Mouse (Mus musculus): ENCODE data around the gene Naa40.
A peak's percentile ranks its signal among the peaks of the same experiment; 100 is the strongest.

The Naa40 gene

GRCm38 (mm10) chr19:7214484-7214883, 26.5 kb downstream of the Naa40 start:
- no peak for DNase-seq (ENCODE audit: low spot score in 2 of 2)

- DNase-seq (ENCODE audit: low spot score in 2 of 2) = no peak
Observed at GRCm38 (mm10) chr19:7213010-7213409, 28.0 kb downstream of the Naa40 start.

- no peak for DNase-seq (ENCODE audit: low spot score in 2 of 2)
Observed at GRCm38 (mm10) chr19:7212216-7212615, 28.8 kb downstream of the Naa40 start.

- no peak for DNase-seq (ENCODE audit: low spot score in 2 of 2)
Observed at GRCm38 (mm10) chr19:7209907-7210646, 30.9 kb downstream of the Naa40 start.

GRCm38 (mm10) chr19:7205753-7206736, 34.9 kb downstream of the Naa40 start, which contains the start of gene Otub1:
TSS of gene Otub1 (minus strand) at chr19:7206316.
- DNase-seq (ENCODE audit: low spot score in 2 of 2) = peak; percentile 87 to 93

- no peak for DNase-seq (ENCODE audit: low spot score in 2 of 2)
Observed at GRCm38 (mm10) chr19:7205326-7205725, 35.7 kb downstream of the Naa40 start.

GRCm38 (mm10) chr19:7204898-7205297, 36.1 kb downstream of the Naa40 start:
- DNase-seq (ENCODE audit: low spot score in 2 of 2) = no peak

GRCm38 (mm10) chr19:7200427-7200826, 40.6 kb downstream of the Naa40 start:
- DNase-seq (ENCODE audit: low spot score in 2 of 2) = no peak

- no peak for DNase-seq (ENCODE audit: low spot score in 2 of 2)
Observed at GRCm38 (mm10) chr19:7199089-7199488, 41.9 kb downstream of the Naa40 start.

- no peak for DNase-seq (ENCODE audit: low spot score in 2 of 2)
Observed at GRCm38 (mm10) chr19:7197445-7197844, 43.5 kb downstream of the Naa40 start.

- no peak for DNase-seq (ENCODE audit: low spot score in 2 of 2)
Observed at GRCm38 (mm10) chr19:7196741-7197270, 44.2 kb downstream of the Naa40 start.

- DNase-seq (ENCODE audit: low spot score in 2 of 2) = peak in 1 of 2 experiments; percentile 59
Observed at GRCm38 (mm10) chr19:7195900-7196728, 44.9 kb downstream of the Naa40 start.

GRCm38 (mm10) chr19:7192561-7192967, 48.4 kb downstream of the Naa40 start:
- no peak for DNase-seq (ENCODE audit: low spot score in 2 of 2)

GRCm38 (mm10) chr19:7191639-7192038, 49.3 kb downstream of the Naa40 start:
- no peak for DNase-seq (ENCODE audit: low spot score in 2 of 2)

GRCm38 (mm10) chr19:7190986-7191385, 50.0 kb downstream of the Naa40 start:
- DNase-seq (ENCODE audit: low spot score in 2 of 2) = no peak

- no peak for DNase-seq (ENCODE audit: low spot score in 2 of 2)
Observed at GRCm38 (mm10) chr19:7189026-7189425, 52.0 kb downstream of the Naa40 start.

- DNase-seq (ENCODE audit: low spot score in 2 of 2) = no peak
Observed at GRCm38 (mm10) chr19:7187157-7187556, 53.8 kb downstream of the Naa40 start.

GRCm38 (mm10) chr19:7185715-7186291, 55.2 kb downstream of the Naa40 start:
- DNase-seq (ENCODE audit: low spot score in 2 of 2) = no peak

- no peak for DNase-seq (ENCODE audit: low spot score in 2 of 2)
Observed at GRCm38 (mm10) chr19:7185059-7185458, 55.9 kb downstream of the Naa40 start.

- DNase-seq (ENCODE audit: low spot score in 2 of 2) = no peak
Observed at GRCm38 (mm10) chr19:7183419-7183818, 57.6 kb downstream of the Naa40 start.

Measured in frontal cortex, postnatal 10 days (tissue).